In the genomic region with DNA sequence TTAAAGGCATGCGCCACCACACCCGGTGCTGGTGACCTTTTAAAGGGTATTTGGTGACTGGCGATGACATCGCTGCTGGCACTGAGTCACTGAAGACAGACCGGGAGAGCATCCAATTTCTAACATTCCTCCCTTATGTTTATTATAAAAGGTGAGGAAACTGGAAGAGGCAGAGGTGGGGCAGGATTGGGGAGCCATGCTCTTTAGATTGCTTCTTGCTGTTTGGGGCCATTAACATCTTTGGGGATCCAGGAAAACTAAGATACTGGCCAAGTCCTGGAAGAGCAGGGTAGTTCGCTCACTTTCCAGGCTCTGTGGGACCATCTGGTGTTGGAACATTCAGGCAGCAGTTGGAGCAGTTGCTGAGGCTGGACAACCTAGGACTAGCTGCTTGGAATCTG, we compare ENCODE assay signal across 21 mouse cellular contexts. TPM values are rescaled to one million over a fixed set of nuclear protein-coding genes. Genes with fewer than 3 reads are reported as not detected.
A peak's percentile ranks its signal among the peaks of the same experiment; 100 is the strongest.
DNase-seq lines count a peak whose midpoint lies in the region; ATAC-seq lines count a peak whose summit lies in the region.
"Had no signal": no experiment of that assay in that cellular context is flagged by ENCODE, and none has a peak within 500 bp of the region (broad histone marks: within the 10 kb centered on the region; RNA-seq: fewer than 3 reads in every experiment).

No protein-coding gene starts in this region.

- DNase-seq in cerebellum, postnatal 4 days (ENCODE audit: low spot score in 2 of 2): no peak
- DNase-seq in 3134 (ENCODE audit: extremely low read depth, insufficient read length, low spot score) (peak; percentile 52), liver (no peak)
- DNase-seq in brain, adult 2 months (ENCODE audit: low read depth, low spot score): peak; percentile 87
- DNase-seq in cerebellum, adult 9-10 months: peak; percentile 72
- DNase-seq in heart, postnatal 4 days: no peak
- DNase-seq: gastrocnemius, postnatal 10 days; heart, adult 11 months; heart, postnatal 14 days; kidney, adult 9 months; kidney, postnatal 4 days had no signal

- H3K27ac ChIP-seq in hindbrain, embryonic 13.5 days: no peak overlapping the region
- H3K27ac ChIP-seq: embryonic facial prominence, embryonic 15.5 days; hindbrain, embryonic 14.5 days; intestine, embryonic 15.5 days; limb, embryonic 15.5 days; macrophage; midbrain, embryonic 10.5 days; stomach, postnatal 0 days had no signal

- no peak overlapping the region for H3K4me2 ChIP-seq in hindbrain, embryonic 13.5 days
- H3K4me2 ChIP-seq: embryonic facial prominence, embryonic 15.5 days; heart, embryonic 12.5 days; hindbrain, embryonic 14.5 days; intestine, embryonic 15.5 days; limb, embryonic 15.5 days had no signal

- H3K9ac ChIP-seq in hindbrain, embryonic 13.5 days: no peak overlapping the region
- H3K9ac ChIP-seq: embryonic facial prominence, embryonic 15.5 days; heart, embryonic 12.5 days; hindbrain, embryonic 14.5 days; intestine, embryonic 15.5 days; limb, embryonic 15.5 days had no signal

- no peaks in the 10 kb centered on the region for H3K36me3 ChIP-seq in hindbrain, embryonic 13.5 days
- H3K36me3 ChIP-seq: embryonic facial prominence, embryonic 15.5 days; heart, embryonic 12.5 days; intestine, embryonic 15.5 days; limb, embryonic 15.5 days; midbrain, embryonic 10.5 days had no signal

- no peaks in the 10 kb centered on the region for H3K4me1 ChIP-seq in hindbrain, embryonic 13.5 days (replicated peaks)
- H3K4me1 ChIP-seq: embryonic facial prominence, embryonic 15.5 days; intestine, embryonic 15.5 days; limb, embryonic 15.5 days; midbrain, embryonic 10.5 days had no signal

- WGBS in hindbrain, embryonic 13.5 days: 88% methylated on average over 6 of the region's 6 CpGs

- peak; percentile 57; the same call in 1 of the 2 replicates for ATAC-seq in cerebellum, adult (ENCODE audit: insufficient number of reproducible peaks, low FRiP score, low TSS enrichment)
- no peak for ATAC-seq in hindbrain, embryonic 13.5 days (ENCODE audit: low FRiP score)
- ATAC-seq: intestine, embryonic 15.5 days had no signal

- H3K9me3 ChIP-seq in hindbrain, embryonic 13.5 days: no peaks in the 10 kb centered on the region
- H3K9me3 ChIP-seq: embryonic facial prominence, embryonic 15.5 days; heart, embryonic 12.5 days; intestine, embryonic 15.5 days; limb, embryonic 15.5 days; midbrain, embryonic 10.5 days had no signal

- no peaks in the 10 kb centered on the region for H3K27me3 ChIP-seq in hindbrain, embryonic 13.5 days
- H3K27me3 ChIP-seq: embryonic facial prominence, embryonic 15.5 days; heart, embryonic 12.5 days; intestine, embryonic 15.5 days; limb, embryonic 15.5 days had no signal

- no peak overlapping the region for H3K4me3 ChIP-seq in hindbrain, embryonic 13.5 days
- H3K4me3 ChIP-seq: embryonic facial prominence, embryonic 15.5 days; heart, embryonic 12.5 days; intestine, embryonic 15.5 days; limb, embryonic 15.5 days; midbrain, embryonic 10.5 days had no signal

RNA-seq across cellular contexts. Expression of a gene that starts 5.7 kb away (rescaled TPM):
- total RNA-seq in heart, postnatal 4 days (2021): 10 to 100 TPM; 42.4 to 48.6 TPM
- 167 and 179 TPM in 2 replicates for polyA plus RNA-seq in hindbrain, embryonic 13.5 days (2015; fragmentation: Nextera tagmentation; extraction: Ambion mirVana)

RNA-seq across cellular contexts. Expression of a gene that starts 31.7 kb away (rescaled TPM):
- total RNA-seq in heart, postnatal 4 days (2021): 1 to 10 TPM; 5.3 to 6.0 TPM
- polyA plus RNA-seq in hindbrain, embryonic 13.5 days (2015; fragmentation: Nextera tagmentation; extraction: Ambion mirVana): 4.8 TPM in 2 replicates

Comparison
In these comparisons a context has a peak if more than half of its experiments do, and no peak if none do; other contexts are left out.
1. DNase-seq: peak in 3134 (single experiment), brain, adult 2 months (single experiment) and cerebellum, adult 9-10 months (single experiment); none in cerebellum, postnatal 4 days (0 of 2), liver (single experiment) and heart, postnatal 4 days (single experiment).